Mouse (Mus musculus) C2C12 (cell line): ENCODE data around the gene Ptpn13.

Experiments
- CTCF ChIP-seq: IDR thresholded peaks from one replicate; pipeline ENCODE4 v1.5.1; 2011; ENCODE audit not compliant: control insufficient read depth, insufficient read depth, insufficient read length
- MAX ChIP-seq: IDR thresholded peaks from one replicate; pipeline ENCODE4 v1.6.1; 2011; ENCODE audit warnings: mild to moderate bottlenecking, control low read depth
- MYOD1 ChIP-seq: IDR thresholded peaks from one replicate; pipeline ENCODE4 v1.6.1; 2011; ENCODE audit warnings: low read depth; ENCODE audit not compliant: control insufficient read depth, insufficient read length
- MYOG ChIP-seq: IDR thresholded peaks from one replicate; pipeline ENCODE4 v1.6.1; 2011; ENCODE audit not compliant: control insufficient read depth, insufficient read length; ENCODE audit errors: extremely low read depth
- USF1 ChIP-seq: IDR thresholded peaks from one replicate; pipeline ENCODE4 v1.6.1; 2011; ENCODE audit warnings: low read depth, mild to moderate bottlenecking, control low read depth, moderate library complexity

DNA sequence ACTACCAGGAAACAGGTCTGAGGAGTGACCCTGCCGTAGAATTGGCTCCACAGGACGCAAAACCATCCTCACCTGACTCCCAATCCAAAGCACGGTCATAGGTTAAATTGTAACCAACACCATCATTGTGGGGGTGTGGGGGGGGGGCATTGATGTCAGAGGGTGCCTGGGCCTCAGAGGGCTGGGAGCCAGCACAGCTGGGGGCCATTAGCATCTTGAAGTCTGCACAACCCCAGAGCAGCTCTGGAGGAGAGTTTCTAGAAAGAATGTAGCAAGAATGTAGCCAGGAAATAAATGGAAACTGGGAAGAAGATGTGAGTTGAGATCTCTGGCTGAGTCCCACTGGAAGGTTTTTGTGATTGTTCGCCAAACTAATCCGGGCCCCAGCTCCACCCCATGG is 173.9 kb downstream of the Ptpn13 start:
- no peak for TF ChIP-seq CTCF
- no peak for TF ChIP-seq MYOD1
- no peak for TF ChIP-seq USF1
- no peak for TF ChIP-seq MYOG
- TF ChIP-seq MAX: no peak
